Mouse (Mus musculus): Measurements from ENCODE around the gene 4933424G06Rik. TPM values are rescaled to one million over a fixed set of nuclear protein-coding genes. Genes with fewer than 3 reads are reported as not detected.

4933424G06Rik gene
- total and polyA plus RNA-seq, 3 experiments = not detected

DNA sequence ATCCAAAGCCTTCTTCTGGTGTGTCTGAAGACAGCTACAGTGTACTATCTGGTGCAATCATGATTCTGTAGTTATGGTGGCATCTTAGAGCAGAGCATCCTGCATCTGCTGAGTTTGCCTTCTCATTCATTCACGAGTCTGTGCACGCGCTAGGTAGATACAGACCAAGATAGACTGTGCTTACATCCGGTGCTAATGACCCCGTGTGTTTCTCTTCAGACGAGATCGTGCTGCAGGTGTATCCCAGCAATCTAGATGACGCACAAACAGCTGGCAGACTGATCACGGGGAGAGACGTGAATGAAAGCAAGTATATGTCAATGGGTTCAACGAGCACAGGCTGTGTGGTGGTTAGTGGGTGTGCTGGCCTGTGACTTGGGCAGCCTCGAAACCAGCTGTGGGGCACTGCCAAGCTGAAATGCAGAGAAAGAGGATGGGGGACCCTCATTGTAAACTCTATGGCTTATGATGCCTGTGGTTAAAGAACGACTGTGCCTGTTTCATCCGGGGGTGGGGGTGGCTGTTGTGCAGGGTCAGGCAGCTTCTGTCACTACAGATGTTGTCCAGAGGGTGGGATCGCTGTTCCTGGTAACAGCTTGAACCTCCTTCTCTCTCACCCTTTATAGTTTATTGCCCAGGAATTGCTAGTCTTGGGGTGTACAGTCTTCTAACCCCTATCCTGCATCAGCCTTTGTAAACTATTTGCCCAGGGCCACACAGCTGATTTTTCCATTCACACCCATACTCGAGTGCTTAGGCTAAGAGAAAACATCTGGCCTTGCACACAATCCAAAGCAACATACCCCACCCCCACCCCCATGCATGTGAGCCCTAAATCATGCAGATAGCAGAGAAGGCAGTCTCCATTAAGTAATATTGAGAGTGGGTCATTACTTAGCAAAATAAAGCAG lies 13.5 kb downstream of the 4933424G06Rik start:
- no peak overlapping the region for H3K27ac ChIP-seq (ENCODE audit: control insufficient read depth, low read depth, low read length)
- no peaks in the 10 kb centered on the region for H3K79me2 ChIP-seq (ENCODE audit: control insufficient read depth, insufficient read depth, low read length, poor library complexity)
- no peak overlapping the region for H3K9ac ChIP-seq (ENCODE audit: control insufficient read depth, low read depth, low read length, poor library complexity, severe bottlenecking)
- no peaks in the 10 kb centered on the region for H3K9me3 ChIP-seq (replicated peaks; ENCODE audit: insufficient read depth, low read length)
- TF ChIP-seq TAL1 (IDR thresholded peaks at IDR 0.05; ENCODE audit: low read length) (no peak), BHLHE40 (IDR thresholded peaks at IDR 0.05; ENCODE audit: borderline replicate concordance, low read depth, low read length) (no peak)
- no peaks in the 10 kb centered on the region for H3K36me3 ChIP-seq (ENCODE audit: control insufficient read depth in 1 of 2, insufficient read depth in 2 of 2, low read length in 2 of 2)
- no peak for DNase-seq (ENCODE audit: low read depth, low spot score)
- no peak overlapping the region for H3K4me3 ChIP-seq (ENCODE audit: control insufficient read depth in 1 of 2, insufficient read depth in 1 of 2, low read depth in 2 of 2, low read length in 2 of 2)
- peaks cover 0 to 1% of the 10 kb centered on the region in 2 experiments; a peak in 1 of 4 replicates for H3K27me3 ChIP-seq (ENCODE audit: control insufficient read depth in 1 of 2, insufficient read depth in 2 of 2, low read length in 2 of 2)
- H3K4me1 ChIP-seq (ENCODE audit: control insufficient read depth in 1 of 2, insufficient read depth in 2 of 2, low read length in 2 of 2) = no peaks in the 10 kb centered on the region

DNA sequence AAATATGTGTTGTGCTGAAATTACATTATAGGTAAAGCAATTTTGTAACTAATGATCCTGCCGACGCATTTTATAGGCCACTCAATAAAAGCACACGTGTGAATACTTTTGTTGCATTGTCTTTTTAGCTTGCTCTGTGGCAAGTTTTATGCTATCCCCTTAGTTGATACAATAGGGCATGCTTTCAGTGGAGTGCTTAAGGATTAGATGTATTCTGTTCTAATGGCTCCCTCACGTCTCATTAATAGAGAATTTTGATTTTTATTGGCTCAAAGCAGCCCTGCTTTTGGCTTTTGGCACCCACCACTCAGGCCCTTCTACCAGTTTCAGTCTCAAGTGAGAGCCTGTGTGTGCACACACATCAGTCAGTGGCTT lies 14.1 kb downstream of the 4933424G06Rik start:
- TF ChIP-seq ZKSCAN1 (IDR thresholded peaks at IDR 0.05; ENCODE audit: low read depth, low read length) (no peak), GATA1 (IDR thresholded peaks at IDR 0.05; ENCODE audit: low read depth, low read length) (no peak), BHLHE40 (IDR thresholded peaks at IDR 0.05; ENCODE audit: borderline replicate concordance, low read depth, low read length) (no peak), GABPA (IDR thresholded peaks at IDR 0.05; ENCODE audit: low read depth, low read length) (no peak), EP300 (IDR thresholded peaks at IDR 0.05; ENCODE audit: low read depth in 1 of 2, low read length in 2 of 2) (no peak)
- Histone ChIP-seq H3K9ac (ENCODE audit: control insufficient read depth, low read depth, low read length, poor library complexity, severe bottlenecking) (no peak overlapping the region), H3K36me3 (ENCODE audit: control insufficient read depth in 1 of 2, insufficient read depth in 2 of 2, low read length in 2 of 2) (no peaks in the 10 kb centered on the region), H3K27ac (ENCODE audit: control insufficient read depth, low read depth, low read length) (no peak overlapping the region), H3K79me2 (ENCODE audit: control insufficient read depth, insufficient read depth, low read length, poor library complexity) (no peaks in the 10 kb centered on the region), H3K4me3 (ENCODE audit: control insufficient read depth in 1 of 2, insufficient read depth in 1 of 2, low read depth in 2 of 2, low read length in 2 of 2) (no peak overlapping the region), H3K9me3 (replicated peaks; ENCODE audit: insufficient read depth, low read length) (no peaks in the 10 kb centered on the region), H3K4me1 (ENCODE audit: control insufficient read depth in 1 of 2, insufficient read depth in 2 of 2, low read length in 2 of 2) (no peaks in the 10 kb centered on the region), H3K27me3 (ENCODE audit: control insufficient read depth in 1 of 2, insufficient read depth in 2 of 2, low read length in 2 of 2) (peaks cover 0 to 1% of the 10 kb centered on the region in 2 experiments; a peak in 1 of 4 replicates)
- DNase-seq (ENCODE audit: low read depth, low spot score) = no peak

DNA sequence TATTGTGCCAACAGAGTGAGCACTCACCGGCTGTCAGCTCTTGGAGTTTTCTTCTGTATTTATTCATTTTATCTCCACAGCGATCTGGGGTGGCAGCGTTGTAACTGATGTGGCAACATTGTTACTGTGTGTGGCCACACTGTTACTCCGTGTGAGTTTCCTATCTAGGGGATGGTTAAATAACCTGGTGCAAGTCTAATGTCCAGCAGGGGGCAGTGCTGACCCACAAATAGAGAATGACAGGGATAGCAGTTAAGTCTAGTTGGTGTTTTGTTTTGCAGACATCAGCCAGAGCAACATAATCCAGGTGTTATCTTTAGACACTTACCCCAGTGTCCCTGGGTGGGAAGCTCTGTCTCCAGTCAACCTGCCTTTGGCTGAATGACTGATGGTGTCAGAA lies 27.4 kb downstream of the 4933424G06Rik start:
- Histone ChIP-seq H3K4me3 (ENCODE audit: control insufficient read depth in 1 of 2, insufficient read depth in 1 of 2, low read depth in 2 of 2, low read length in 2 of 2) (no peak overlapping the region), H3K27ac (ENCODE audit: control insufficient read depth, low read depth, low read length) (no peak overlapping the region), H3K4me1 (ENCODE audit: control insufficient read depth in 1 of 2, insufficient read depth in 2 of 2, low read length in 2 of 2) (peaks cover 0 to 2% of the 10 kb centered on the region in 2 experiments; a peak in 1 of 4 replicates), H3K9me3 (replicated peaks; ENCODE audit: insufficient read depth, low read length) (no peaks in the 10 kb centered on the region), H3K79me2 (ENCODE audit: control insufficient read depth, insufficient read depth, low read length, poor library complexity) (no peaks in the 10 kb centered on the region), H3K27me3 (ENCODE audit: control insufficient read depth in 1 of 2, insufficient read depth in 2 of 2, low read length in 2 of 2) (no peaks in the 10 kb centered on the region; a peak in 2 of 4 replicates), H3K9ac (ENCODE audit: control insufficient read depth, low read depth, low read length, poor library complexity, severe bottlenecking) (no peak overlapping the region), H3K36me3 (ENCODE audit: control insufficient read depth in 1 of 2, insufficient read depth in 2 of 2, low read length in 2 of 2) (no peaks in the 10 kb centered on the region; a peak in 1 of 4 replicates)
- DNase-seq (ENCODE audit: low read depth, low spot score) = peak; percentile 86
- TF ChIP-seq HCFC1 (IDR thresholded peaks at IDR 0.05; ENCODE audit: low read depth, low read length) = no peak
- TF ChIP-seq POLR2AphosphoS2 (IDR thresholded peaks at IDR 0.05; ENCODE audit: low read length) = no peak
- no peak for TF ChIP-seq KAT2A (conservative IDR thresholded peaks at IDR 0.05; ENCODE audit: low read depth, low read length)
- TF ChIP-seq NRF1 (IDR thresholded peaks at IDR 0.05; ENCODE audit: insufficient read depth, low read depth, low read length, poor library complexity, severe bottlenecking) = no peak
- no peak for TF ChIP-seq MAX (IDR thresholded peaks at IDR 0.05; ENCODE audit: low read length)
- peak; percentile 69 to 90 (median 76) for TF ChIP-seq CTCF (IDR thresholded peaks at IDR 0.05 in 2 of 3, conservative IDR thresholded peaks at IDR 0.05 in 1 of 3; ENCODE audit: control insufficient read depth in 1 of 3, insufficient read depth in 1 of 3, low read depth in 2 of 3, low read length in 3 of 3, poor library complexity in 1 of 3, severe bottlenecking in 1 of 3)
- peak; percentile 82 for TF ChIP-seq RAD21 (IDR thresholded peaks at IDR 0.05; ENCODE audit: low read depth, low read length)
- no peak for TF ChIP-seq ZKSCAN1 (IDR thresholded peaks at IDR 0.05; ENCODE audit: low read depth, low read length)
- no peak for TF ChIP-seq GABPA (IDR thresholded peaks at IDR 0.05; ENCODE audit: low read depth, low read length)
- no peak for TF ChIP-seq USF1 (IDR thresholded peaks at IDR 0.05; ENCODE audit: low read depth, low read length)
- TF ChIP-seq POLR2A (IDR thresholded peaks at IDR 0.05; ENCODE audit: control insufficient read depth in 1 of 2, insufficient read depth in 1 of 2, low read depth in 1 of 2, low read length in 2 of 2, poor library complexity in 1 of 2) = no peak
- TF ChIP-seq ZMIZ1 (IDR thresholded peaks at IDR 0.05; ENCODE audit: low read depth, low read length) = no peak
- TF ChIP-seq TAL1 (IDR thresholded peaks at IDR 0.05; ENCODE audit: low read length) = no peak
- TF ChIP-seq CHD2 (IDR thresholded peaks at IDR 0.05; ENCODE audit: low read length) = no peak
- TF ChIP-seq MEF2A (IDR thresholded peaks at IDR 0.05; ENCODE audit: extremely low read depth, insufficient replicate concordance, low read depth, low read length, poor library complexity, severe bottlenecking) = no peak
- TF ChIP-seq JUND (IDR thresholded peaks at IDR 0.05; ENCODE audit: low read depth, low read length) = no peak
- TF ChIP-seq MYC (IDR thresholded peaks at IDR 0.05; ENCODE audit: low read depth, low read length) = no peak
- no peak for TF ChIP-seq CHD1 (IDR thresholded peaks at IDR 0.05; ENCODE audit: low read depth, low read length)
- TF ChIP-seq MYB (IDR thresholded peaks at IDR 0.05; ENCODE audit: low read depth, low read length) = no peak
- TF ChIP-seq ZNF384 (IDR thresholded peaks at IDR 0.05; ENCODE audit: low read depth, low read length) = no peak
- no peak for TF ChIP-seq ETS1 (IDR thresholded peaks at IDR 0.05; ENCODE audit: low read depth, low read length)
